Mouse (Mus musculus): ENCODE measurements around the gene Wdr90.

Wdr90 gene

DNA sequence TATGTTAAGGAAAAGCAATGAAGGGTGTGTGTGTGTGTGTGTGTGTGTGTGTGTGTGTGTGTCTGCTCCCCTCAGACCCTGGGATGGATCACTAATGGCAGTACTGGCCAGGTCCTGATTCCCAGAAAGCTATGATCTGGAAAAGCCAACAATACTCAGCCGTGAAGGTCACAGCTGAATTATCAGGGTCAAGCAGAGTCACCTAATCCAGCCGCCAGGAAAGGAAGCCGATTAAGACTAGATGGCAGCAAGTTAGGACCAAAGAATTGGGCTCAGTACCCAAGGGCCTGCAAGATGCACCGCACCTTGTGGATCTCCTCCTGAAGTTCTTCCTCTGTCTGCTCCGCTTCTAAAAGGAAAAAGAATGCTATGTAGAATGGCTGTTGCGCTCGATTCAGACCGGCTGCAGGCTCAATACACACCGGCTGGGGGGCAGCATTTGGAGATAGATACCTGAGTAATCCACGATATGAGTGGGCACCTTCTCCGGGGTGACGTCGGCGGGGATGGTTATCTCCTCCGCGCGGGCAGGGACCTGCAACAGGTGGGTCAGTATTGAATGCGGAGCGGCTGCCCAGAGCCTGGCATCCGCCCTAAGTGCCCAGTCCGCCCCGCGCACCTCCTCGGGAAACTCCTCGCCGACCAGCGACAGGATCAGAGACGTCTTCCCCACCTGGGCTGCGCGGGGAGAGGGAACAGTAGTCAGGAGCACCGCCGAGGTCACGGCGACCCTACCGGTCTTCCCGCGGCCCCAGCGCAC, 17.5 kb downstream of the Wdr90 start:
- DNase-seq (ENCODE audit: low spot score): peak; percentile 41

DNA sequence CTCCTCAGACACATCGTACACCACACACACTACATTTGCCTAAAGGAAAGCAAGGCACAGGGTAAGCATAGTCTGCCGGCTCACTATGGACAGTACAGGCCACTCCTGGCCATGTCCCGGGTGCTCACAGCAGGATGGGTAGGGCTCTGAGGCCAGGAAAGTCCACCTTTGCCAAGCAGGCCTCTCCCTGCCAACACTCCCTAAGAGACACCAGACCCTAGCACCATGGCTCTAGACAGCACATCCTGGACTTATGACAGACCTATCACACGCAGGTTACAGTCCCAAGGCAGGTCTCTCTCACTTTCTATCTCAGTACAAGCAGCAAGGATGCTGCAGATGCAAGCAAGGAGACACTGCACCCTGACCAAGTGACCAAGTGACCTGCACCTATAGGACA, 18.2 kb downstream of the Wdr90 start:
- DNase-seq (ENCODE audit: low spot score): no peak

DNA sequence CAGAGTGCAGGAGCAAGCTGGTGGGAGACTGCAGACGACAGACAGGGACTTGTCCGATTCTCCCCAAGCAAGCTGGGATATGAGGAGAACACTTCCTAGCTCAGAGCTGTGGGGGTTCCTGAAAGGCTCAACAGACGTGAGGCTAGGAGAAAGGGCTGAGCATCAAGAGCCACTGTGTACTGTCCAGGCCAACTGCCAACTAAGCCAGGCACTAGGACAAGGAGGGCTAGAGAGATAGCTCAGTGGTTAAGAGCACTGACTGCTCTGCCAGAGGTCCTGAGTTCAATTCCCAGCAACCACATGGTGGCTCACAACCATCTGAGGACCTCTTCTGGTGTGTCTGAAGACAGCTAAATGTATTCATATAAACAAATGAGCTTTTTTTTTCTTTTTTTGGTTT, 18.8 kb downstream of the Wdr90 start:
- no peak for DNase-seq (ENCODE audit: low spot score)

DNA sequence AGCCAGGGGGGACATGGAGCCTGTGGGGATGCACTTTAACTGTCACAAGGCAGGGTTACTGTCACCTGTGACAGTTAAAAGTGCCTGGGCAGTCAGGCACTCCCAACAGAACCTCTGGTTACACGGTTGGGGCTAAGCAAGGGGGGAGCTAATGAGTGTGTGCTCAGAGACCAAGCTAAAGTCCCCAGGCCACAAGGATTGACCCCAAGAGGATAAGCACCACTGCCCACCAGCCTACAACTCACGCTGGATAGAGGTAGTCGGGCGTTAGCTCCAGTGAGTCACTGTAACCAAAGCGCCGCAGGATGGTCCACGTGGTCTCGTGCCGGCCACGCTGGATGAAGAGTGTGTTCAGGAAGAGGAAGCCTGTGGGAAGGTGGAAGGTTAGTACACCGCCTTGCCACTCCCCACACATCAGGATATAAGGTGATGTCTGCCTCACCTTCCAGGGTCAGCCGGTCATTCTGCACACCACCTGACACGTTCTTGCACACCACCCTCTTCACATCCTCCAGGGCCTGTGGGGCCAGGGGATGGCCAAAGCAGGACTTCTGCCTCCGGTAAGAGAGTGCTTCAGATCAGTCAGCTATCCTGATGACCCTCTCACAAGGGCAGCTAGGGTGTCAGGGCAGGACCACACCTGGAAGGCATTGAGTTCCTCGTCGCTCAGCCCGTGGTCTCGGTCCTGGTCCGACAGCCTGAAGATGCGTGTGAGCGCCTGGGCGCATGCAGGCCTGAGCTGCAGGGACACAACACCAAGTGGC, 20.0 kb downstream of the Wdr90 start, which contains the start of gene Gm20683:
Gm20683 (minus strand) TSS at position 647 of the 764 bp plus-strand sequence.
- no peak for DNase-seq (ENCODE audit: low spot score)

DNA sequence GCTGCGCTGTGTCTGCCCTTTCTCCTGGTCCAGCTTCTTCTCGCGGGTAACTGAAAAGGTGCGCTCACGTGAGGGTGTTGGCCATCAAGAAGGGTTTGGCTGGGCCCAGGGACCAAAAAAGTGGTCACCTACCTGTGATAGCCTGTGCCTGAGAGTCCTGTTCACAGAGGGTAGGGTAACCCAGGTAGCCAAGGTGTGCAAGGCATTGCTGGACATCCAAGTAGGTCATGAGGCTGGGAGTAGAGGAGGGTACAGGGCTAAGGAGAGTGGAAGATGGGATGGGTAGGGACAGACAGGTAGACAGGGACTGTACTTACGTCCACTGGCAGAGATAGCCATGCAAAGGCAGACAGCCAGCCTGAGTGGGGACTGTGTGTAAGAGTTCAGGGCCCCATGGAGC, 20.8 kb downstream of the Wdr90 start:
- DNase-seq (ENCODE audit: low spot score): no peak

DNA sequence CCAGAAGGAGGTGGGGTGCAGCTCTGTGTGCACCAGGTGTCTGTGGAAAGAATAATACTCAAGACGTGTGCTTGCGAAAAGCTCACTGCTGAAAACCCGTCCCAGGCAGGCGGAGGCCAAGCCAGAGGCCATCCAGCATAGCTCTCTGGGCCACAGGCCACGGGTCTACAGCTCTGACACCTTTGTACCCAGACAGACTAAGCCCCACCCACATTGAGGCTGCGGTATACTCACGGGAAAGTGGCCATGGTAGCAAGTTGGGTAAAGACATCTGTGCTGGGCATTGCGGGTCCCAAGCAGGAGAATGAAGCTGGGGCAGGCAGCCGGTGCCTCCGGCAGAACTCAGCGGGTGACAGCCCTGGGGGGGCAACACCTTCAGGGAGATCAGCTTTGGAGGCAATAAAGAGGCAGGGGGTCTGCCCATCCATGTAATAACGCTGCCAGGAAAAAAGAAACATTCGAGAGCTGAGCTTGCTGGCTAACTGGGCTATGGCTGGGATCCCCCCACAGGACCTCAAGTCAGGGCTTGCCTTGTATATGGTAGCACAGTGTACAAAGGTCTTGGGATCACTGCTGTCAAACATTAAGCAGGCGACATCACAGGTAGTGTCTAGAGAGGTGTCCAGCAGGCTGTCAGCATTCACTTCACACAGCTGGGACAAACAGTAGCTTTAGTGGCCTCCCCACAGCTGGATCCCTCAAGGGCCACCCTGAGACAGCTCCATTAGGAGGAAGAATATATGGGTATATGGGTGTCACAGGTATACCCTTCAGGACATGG, 21.7 kb downstream of the Wdr90 start:
- no peak for DNase-seq (ENCODE audit: low spot score)

DNA sequence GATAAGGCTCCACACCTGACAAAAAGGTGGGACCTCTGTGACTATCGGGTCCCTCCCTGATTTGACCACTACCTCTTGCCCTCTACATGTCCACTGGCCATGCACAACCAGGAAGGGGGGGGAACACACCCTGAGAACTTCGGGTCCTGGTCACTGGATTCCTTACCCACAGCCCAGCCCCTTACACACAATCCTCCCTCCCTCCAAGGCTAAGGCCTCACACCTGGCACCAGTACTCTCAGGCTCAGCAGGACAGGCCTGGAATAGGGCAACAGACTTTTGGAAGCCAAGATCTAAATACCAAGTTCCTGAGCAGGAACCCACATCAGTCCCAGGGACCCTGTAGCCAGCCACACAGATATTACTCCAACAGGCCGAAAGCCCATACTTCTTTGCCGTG, 22.4 kb downstream of the Wdr90 start:
- DNase-seq (ENCODE audit: low spot score): no peak

DNA sequence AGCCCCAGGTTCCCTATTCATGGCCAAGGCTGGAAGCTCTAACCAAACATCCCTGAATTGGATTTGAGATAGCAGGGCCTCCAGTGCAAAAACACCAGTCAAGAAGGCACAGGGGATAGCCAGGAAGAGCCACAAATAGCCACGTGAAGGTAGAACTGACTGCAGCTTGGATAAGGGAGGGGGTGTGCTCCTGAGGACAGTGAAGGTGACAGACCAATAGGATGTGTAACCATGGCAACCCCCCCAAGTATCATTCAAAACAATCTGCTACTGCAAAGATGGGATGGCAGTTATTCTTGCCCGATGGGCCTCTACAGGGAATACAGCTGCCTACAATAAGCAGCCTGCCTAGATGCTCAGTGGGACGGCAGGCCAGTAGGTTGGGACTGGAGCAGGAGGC, 23.8 kb downstream of the Wdr90 start:
- DNase-seq (ENCODE audit: low spot score): no peak

DNA sequence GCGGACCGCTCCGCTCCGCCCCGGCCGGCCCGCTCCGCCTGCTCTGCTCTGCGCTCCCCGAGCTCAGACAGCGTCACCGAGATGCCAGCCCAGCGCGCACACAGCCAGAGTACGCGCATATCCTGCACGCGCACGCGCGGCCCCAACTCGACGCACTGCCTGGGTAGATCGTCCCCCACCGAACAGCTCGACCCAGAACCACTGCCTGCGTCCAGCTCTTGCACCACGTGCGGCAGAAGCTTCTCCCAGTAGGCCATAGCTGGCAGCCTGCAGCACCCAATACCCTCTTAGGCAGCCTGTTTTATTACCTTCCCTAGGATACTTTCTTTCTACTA, 24.3 kb downstream of the Wdr90 start, which contains the start of gene Rhbdl1:
Rhbdl1 (minus strand) TSS at position 220 of the 335 bp plus-strand sequence.
- peak; percentile 69 for DNase-seq (ENCODE audit: low spot score)

DNA sequence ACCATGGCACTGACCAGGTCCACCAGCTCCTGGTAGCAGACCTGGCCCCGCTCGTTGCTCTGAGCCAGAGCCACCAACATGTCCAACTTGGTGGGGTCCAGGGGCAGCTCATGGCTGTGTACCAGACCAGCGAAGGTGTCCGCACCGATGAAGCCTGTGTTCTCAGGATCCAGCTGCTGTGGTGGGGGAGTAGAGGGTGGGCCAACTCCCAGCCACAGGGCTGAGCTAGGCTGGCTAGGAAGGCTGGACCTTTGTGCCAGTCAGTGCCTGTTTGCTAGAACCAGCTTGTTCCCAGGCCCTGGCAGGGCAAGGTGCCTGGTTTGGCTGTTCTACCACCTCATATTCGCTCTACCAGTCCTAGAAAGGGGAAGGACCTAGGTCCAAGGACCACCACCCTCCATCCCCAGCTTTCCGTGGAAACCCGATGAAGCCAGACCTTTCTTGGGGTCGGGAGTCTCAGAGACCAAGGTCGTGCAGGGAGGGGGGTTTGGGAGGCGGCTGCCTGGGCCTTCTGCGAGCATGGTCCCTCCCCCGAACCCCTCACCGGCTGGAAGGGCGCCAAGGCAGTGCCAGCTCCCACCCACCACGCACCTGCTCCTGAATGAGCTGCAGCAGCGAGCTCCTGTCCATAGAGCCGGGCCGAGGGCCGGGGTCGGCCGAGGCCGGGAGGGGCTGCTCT, 24.8 kb downstream of the Wdr90 start:
- DNase-seq (ENCODE audit: low spot score): no peak

DNA sequence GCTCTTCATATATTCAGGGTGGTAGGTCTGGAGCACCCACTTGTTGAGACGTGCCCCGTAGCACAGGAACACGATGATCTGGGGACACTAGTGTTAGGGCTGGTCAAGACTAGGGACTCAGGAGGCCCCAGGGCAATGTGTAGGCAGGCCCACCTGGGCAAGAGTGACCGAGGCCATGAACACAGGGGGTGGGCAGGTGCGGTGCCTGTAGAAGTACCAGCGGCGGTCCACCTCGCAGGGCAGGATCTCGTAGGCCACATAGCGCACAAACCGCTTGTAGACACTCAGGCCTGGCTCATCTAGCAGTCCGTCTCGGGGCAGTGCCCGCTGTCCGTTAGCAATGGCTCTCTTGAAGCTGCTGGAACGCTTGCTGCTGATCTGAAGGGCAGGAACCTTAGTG, 25.5 kb downstream of the Wdr90 start:
- DNase-seq (ENCODE audit: low spot score): no peak

DNA sequence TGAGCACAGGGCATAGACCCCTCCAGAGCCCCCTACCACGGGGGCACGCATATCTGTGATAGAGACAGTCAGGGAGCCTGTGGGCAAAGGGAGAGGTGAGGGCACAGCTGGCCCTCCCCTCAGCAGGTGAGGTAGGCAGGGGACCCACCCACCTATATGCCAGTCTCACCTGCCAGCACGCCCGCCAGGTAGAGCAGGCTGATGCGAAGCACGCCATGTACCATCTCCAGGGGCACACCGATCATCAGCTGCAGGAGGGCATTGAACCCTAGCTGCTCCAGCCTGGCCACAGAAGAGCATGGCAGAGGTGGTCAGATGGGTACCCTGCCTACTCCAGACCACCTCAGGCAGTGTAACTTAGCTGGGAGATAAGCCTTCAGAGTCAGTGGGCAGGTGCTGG, 26.0 kb downstream of the Wdr90 start:
- no peak for DNase-seq (ENCODE audit: low spot score)

DNA sequence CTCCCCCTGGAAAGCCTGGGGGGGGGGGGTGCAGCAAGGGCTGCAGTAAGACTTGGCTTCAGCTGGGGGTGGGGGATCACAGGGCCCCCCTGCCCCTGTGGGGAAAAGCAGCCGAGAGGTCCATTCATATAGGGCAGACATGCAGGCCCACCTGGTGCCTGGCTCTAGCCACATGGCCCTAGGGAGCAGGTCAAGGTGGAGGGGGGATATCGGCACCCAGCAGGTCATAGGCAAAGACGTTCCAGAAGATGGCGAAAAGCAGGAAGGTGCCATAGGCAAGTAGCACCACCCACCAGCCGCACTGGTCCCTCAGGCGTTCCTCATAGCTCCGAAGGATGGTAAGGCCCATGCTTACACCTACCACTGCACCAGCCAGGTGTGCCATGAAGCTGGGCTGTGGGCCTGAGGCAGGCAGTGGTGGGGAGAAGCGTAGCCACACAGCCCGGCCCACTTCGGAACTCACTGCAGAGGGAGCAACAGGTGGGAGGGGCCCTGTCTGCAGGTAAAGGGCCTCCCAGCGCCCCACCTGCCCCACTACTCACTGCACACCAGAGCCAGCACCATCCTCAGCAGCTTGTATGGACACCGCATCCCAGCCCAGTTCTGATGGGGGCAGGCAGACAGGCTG, 26.6 kb downstream of the Wdr90 start:
- no peak for DNase-seq (ENCODE audit: low spot score)

DNA sequence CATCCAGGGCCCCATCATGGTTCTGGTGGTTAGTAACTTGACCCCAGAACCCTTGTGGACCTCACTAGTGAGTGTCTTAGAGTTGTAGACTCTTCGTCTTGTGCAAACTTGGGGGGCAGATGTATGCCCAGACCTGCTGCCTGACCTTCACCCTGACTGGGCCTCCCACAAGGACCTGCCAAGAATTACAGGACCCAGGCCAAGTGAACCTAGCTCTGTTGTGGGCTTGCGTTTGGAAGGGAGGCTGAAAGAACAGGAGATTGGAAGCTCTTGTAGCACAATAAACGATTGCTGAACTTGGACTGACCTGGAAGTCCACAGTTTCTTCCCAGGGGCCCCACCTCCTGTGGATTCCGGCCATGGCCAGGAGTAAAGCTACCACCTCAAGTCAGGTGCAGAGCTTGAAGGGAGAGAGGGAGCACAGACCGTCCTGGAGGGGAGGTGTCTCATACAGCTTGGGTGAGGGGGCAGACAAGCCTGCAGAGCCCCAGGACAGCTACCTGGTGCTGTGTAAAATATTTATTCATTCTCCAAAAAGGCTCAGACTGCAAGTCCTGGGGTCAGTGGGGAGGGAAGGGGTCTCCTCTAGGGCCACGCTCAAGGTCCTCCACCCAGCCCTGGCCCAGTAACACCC, 27.2 kb downstream of the Wdr90 start:
- DNase-seq (ENCODE audit: low spot score): no peak

DNA sequence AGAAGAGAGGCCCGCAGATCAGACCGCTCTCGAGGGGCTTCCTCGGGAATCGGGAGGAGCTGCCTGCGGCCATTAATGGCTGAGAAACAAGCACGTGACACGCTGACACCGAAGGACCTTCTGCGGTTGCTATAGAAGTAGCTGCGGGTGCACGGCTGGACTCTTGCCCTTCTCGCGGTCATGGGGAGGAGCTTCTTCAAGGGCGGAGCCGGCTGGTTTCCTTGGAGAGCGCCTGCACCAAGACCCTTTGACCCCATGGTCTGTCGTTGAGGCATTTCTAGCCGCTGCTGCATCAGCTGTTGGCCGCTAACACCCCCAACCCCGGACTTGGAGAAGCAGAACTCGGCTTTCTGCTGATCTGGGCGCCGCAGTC, 28.0 kb downstream of the Wdr90 start, which contains the start of gene Stub1:
Stub1 (minus strand) TSS at position 114 of the 373 bp plus-strand sequence.
- DNase-seq (ENCODE audit: low spot score): peak; percentile 91

DNA sequence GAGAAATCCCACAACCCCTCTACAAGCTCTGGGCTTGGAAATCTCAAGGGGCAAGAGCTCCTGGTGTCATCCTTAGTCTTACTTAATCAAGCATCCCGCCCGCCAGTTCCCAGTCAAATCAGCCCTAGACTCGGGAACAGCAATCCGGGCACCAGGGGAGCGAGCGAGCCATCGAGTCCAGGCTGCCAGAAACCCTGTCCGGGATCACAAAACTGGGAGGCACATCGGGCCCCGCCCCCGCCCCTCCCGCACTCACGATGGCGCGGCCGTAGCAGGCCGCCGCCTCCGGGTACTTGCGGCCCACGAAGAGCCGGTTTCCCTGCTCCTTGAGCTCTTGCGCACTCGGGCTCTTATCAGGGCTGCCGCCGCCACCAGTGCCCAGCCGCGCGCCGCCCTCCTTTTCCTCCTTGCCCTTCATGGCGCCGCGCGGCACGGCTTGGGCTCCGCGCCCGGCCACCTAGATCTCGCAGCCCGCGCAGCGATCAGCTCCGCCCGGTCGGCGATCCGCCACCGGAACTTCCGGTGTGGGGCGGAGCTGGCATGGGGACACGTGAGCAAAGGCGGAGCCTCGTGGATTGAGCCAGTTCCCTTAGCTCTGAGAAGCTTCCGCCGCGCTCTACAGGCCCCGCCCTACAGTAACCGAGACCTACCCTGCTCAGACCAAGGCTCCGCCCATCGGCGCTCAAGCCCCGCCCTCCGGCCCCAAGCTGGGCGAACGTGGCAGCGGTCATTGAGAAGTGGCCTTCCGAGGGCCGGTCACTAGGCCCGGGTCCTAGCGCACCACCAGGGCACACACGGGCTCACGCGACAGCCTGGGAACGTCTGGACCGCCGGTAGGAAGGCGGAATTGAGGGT, 28.6 kb downstream of the Wdr90 start:
- DNase-seq (ENCODE audit: low spot score): peak; percentile 100

DNA sequence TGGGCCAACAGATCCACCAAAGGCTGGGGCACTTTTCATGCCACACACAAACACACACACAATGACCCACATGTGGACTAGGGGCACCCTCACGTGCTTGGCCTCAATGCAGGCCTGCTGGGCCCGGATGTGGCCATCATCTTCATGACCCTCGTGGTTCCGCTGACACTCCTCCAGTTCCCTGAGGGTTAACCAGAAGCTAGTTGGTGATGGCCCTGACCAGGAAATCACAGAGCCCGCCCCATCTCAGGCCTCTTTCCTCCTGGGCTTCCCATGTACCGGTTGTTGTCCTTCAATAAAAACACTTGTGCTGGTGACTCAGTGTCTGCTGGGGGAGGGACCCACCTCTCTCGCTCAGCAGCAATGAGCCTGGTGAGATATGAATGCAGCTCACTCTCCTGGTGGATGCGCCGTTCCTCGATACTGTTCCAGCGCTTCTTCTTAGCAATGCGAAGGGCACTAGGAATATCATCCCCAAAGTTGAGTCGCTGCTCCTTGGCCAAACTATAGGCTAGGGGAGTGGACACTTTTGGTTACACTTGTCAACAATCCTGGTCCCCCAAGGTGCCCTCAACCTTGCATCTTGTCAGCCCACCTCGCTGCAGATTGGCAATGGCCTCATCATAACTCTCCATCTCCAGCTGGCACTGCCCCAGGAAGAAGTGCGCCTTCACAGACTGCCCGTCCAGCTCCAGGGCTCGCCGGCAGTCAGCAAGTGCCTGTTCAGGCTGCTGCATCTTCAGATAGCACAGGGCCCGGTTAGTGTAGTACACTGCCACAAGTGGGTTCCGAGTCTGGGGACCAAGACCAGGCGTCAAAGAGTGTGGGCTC, 29.6 kb downstream of the Wdr90 start:
- DNase-seq (ENCODE audit: low spot score): peak; percentile 51

DNA sequence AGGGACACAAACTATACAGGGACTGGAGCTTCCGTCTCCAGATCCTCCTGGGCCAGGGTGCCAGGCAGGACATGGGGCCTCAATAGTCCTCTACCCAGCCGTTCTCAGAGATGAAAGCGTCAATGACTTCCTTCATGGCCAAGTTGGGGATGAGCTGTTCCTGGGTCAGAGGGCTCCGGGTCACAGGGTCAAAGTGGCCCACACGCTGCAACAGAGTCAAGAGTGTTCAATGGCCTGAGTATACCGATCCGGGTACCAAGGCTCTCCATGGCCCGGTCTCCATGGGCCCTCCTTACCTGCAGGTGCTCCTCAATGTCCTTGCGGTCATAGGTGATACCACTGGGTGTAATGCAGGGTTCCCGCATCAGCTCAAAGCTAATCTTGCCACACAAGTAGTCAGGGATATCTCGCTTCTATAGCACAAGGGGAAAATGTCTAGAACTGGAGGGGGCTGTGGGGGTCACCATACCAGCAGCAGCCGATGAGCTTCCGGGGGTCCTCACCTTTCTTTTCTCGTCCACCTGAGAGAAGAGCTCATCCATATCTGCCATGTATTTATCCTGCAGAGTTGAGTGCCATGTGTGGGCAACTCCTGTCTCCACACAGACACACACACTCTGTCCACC, 30.4 kb downstream of the Wdr90 start:
- no peak for DNase-seq (ENCODE audit: low spot score)
